Mouse (Mus musculus): ENCODE measurements around the gene Rflnb.

DNA sequence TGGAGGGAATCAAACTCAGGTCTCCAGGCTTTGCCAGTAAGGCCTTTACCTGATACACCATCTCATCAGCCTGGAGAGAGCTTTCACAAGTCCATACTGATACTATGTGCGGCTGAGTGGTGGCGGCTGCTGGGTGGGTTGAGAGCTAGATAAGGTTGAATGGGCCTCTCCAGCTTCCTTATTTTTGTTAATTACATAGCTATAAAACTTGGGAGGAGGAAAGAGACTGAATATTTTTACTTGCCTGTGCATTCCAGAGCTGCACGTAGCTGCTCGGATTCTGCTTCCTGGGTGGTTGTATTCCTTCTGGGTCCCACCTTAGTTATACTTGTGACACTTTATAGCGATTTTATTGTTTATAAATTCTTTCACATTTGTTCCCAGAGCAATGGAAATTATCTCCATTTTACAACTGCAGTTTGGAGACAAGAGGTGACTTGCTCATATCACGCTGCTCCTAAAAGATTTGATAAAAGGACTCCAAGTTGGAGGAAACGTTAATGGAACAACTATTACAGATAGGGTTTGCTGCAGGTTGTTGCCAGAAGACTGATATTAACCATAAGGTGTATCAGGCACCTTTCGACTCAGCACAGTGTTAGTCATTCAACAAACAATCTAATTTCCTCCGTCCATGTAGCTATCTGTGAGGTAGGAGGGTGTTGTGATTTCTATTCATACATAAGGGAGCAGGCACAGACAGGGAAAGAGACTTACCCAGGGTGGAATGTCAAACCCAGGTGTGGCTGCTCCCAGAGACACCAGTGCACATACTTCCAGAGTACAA is 16.6 kb downstream of the Rflnb start:
- TF ChIP-seq CTCF (IDR thresholded peaks at IDR 0.05): no peak
- no peak for TF ChIP-seq POLR2A (IDR thresholded peaks at IDR 0.05; ENCODE audit: insufficient read depth, low read depth, low read length)
- TF ChIP-seq EP300 (IDR thresholded peaks at IDR 0.05; ENCODE audit: insufficient read depth, low read depth, low read length): no peak
